Mouse (Mus musculus) lung, postnatal 25 days (tissue): ENCODE results near the gene Tspan9.
A peak's percentile ranks its signal among the peaks of the same experiment; 100 is the strongest.

Experiments used
- DNase-seq: peaks from one replicate; pipeline ENCODE4 v3.0.0; 2022; ENCODE audit warnings: low spot score

Tspan9 gene

DNA sequence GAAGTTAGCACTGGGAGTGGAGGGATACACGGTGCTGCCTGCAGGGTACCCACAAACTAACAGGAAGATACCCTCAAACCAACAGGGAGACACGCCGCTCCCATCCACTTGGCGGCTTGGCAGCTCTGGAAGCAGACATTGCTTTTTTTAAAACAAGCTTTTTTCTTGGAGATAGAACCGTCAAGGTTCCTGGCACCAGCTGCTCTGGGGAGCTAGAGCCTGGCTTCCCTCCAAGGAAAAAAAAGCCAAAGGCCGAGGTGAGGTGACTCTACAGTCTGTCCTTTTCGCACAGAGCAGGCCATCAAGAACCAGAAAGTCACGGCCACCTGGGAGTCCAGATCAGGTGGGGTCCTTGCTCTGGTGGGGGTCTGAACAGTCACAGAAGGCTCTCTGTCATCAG, 162.2 kb downstream of the Tspan9 start:
- DNase-seq, result no peak

DNA sequence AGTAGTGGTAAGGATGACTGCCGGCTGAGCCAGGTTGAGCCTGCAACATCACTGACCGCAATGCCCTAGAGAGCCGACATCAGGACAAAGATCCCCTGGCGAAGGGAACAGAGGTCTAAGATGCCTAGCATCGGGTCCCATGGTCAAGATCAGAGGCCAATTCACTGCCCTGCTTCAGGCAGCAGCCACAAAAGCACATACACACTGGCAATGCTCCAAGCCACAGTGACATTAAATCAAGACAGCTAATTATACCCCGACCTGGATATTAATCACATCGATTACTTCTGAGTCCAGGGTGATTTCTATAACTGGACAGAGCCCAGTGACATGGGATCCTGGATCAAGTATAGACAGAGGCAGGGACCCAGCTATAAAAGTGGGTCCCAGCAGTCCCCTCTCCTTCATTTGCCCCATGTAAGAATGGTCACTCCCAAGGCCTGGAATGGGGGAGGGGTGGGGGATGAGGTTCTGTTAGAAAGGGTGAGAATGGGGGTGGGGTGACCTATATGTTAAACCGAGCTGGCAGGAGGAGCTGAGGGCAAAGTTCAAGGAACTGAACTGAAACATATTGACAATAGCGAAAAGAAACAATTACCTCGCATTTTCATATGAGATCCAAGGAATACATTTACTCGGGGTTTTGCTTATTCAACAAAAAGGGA, 162.9 kb downstream of the Tspan9 start:
- DNase-seq, result no peak

DNA sequence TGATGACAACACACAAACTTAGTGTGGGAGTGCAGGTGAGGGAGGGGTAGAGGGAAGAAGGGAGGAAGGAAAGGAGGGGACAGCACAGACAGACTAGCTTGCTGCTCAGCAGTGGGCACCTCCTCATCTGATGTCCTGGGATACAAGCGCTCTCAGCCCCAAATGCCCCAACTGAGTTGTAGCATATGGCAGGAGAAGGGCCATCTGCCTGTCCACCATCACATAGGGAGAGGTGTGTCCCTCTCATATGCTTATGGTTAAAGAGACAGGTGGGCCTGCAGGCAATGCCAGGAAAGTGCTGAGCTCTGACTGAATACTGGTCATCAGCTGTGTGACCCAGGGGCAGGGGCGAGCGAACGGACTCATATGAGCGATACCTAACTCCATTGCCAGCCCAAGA, 163.6 kb downstream of the Tspan9 start:
- DNase-seq, result no peak

DNA sequence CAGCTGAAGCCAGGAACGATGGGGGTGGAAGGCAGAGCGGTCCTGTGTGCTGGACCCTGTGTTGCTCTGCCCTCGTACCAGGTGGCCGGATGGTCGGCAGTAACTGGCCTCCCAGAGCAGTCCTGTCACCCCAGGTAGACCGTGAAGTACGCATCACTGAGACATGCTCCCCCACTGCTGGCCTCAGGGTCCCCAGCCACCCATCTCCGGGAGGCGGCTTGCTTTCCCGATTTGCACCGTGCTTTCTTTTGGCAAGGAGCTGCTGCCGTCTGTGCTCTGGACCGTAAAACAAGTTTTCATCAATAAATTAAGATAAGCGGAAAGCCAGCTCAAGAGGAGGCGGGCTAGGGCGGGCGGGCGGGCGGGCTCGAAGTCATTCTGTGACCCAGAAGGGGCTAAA, 164.5 kb downstream of the Tspan9 start:
- no peak for DNase-seq

- DNase-seq, result no peak
Observed at GRCm38 (mm10) chr6:127976695-127977094, 166.7 kb downstream of the Tspan9 start.

DNA sequence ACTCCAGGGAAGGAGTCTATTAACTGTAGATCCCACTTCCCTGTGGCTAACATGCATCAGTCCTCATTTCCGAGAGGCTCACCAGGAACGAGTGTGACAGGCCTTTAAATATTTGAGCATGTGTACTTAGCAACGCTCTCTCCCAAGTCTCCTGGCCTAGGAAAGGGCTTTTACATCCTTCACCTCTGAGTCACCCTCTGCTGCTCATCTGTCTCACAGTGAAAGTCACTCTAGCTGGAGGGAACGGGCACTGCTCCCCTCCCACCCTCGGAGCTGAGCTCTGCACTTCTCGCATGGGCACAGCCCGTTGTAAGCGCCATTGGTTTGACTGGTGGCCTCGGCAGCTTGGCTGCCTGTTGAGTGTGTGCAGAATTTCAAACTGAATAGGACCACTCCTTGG, 169.4 kb downstream of the Tspan9 start:
- DNase-seq, result no peak

DNA sequence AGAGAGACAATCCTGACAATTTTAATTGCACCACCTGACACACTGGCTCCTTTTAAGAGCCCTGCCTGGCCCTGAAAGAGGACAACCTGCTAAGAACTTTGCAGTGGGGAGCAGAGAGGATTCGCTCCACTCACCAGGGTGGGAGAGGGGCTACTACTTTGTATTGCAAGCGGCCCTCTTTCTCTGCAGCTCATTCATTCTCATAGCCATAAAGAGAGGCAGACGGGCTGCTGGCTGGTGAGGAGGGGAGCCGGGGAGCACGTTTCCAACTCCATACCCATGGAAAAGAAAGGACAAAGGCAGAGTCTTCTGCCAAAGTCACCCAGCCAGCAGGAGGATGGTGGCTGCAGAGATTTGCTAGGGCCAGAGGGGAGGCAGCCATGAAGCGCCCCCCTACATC, 169.8 kb downstream of the Tspan9 start:
- no peak for DNase-seq

GRCm38 (mm10) chr6:127971931-127972330, 171.5 kb downstream of the Tspan9 start:
- DNase-seq, result no peak

DNA sequence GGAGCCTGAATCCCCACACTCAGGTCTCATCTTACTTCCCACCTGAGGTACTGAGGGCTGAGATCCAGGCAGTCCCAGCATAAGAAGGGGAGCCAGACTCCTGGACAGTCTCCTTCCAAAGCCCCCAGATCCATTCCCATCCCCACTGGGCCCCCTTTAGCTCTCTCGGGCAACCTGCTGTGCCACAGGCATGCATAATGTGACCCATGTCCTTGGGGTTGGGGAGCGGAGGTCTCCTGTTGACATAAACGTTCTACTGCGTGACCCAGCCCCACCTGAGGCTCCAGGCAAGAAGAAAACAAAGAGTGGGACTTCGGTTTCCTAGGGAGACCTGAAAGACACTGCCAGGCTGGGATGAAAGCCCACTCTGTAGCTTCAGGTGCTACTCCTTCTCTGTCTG, 172.5 kb downstream of the Tspan9 start:
- DNase-seq, result no peak

DNA sequence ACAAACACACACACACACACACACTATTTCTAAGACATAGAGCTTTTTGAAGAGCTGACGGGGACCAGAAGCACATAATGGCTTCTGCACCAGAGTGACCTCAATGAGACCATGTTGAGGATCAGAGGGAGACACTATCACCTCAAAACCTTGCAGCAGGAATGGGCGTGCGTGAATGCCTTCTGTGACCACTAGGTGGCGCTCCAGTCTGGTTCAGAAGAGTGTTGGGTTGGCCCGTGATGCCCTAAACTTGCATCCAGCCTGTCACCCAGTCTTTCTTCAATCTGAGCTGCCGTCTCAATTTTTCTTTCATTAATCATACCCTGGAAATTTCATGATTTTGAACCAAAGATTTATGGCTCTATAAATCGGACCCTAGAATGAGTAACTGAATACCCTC, 173.3 kb downstream of the Tspan9 start:
- DNase-seq, result peak; percentile 67

GRCm38 (mm10) chr6:127969709-127970108, 173.7 kb downstream of the Tspan9 start:
- DNase-seq, result no peak

DNA sequence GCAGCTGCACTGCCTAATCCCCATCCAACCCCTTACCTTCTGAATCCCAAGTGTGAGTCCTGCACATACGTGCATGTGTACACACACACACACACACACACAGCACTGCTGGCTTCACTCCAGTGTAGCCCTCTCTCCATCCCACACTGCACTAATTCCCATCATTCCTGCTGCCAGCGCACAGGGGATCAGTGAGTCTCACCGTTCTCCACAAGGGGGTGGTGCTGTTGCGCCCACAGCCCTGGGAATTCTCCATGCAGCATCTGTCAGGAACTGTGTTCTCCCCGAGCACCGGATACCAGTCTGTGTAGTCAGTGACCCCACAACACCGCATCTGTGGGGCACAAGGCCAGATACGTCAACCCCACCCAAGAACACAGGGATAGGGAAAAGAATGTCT, 177.9 kb downstream of the Tspan9 start:
- no peak for DNase-seq

- no peak for DNase-seq
Observed at GRCm38 (mm10) chr6:127960203-127960602, 183.2 kb downstream of the Tspan9 start.

GRCm38 (mm10) chr6:127956172-127956571, 187.2 kb downstream of the Tspan9 start:
- DNase-seq, result no peak

DNA sequence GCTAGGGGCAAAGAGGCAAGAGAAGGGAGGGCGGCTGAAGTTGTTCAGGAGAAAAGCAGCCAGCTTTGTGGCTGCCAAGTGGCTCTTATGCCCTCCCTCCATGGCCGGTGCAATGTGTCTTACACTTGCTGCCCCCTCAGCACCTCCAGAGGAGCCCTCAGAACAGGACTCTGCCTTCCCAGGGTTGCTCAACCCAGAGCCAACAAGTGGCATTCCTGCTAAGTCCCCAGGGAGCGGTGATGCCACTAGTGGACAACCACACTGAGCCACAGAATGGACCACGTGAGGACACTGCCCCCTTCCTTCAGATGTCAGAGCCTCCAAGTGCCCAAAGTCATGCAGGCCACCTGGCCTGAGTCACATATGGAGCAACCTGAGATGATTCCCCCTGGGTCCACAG, 190.3 kb downstream of the Tspan9 start:
- peak; percentile 54 for DNase-seq

DNA sequence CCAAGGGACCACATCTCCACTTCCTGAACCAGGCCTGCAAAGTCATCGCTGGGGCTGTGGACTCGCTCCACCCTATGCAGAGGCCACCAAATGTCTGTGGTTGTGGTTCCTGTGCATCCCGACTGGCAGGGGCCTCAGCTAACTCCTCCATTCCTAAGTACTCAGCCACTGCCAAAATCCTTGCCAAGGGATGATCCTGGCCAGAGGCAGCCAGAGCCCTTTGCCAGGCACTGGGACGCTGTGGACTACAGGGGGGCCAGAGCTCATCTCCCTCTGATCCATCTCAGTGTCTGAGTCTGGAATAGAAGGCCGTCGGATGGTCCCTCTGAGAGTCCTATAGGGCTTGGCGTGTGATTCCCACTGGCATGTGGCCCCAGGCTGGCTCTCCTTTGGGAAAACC, 193.5 kb downstream of the Tspan9 start:
- no peak for DNase-seq

- no peak for DNase-seq
Observed at GRCm38 (mm10) chr6:127948656-127949055, 194.7 kb downstream of the Tspan9 start.

DNA sequence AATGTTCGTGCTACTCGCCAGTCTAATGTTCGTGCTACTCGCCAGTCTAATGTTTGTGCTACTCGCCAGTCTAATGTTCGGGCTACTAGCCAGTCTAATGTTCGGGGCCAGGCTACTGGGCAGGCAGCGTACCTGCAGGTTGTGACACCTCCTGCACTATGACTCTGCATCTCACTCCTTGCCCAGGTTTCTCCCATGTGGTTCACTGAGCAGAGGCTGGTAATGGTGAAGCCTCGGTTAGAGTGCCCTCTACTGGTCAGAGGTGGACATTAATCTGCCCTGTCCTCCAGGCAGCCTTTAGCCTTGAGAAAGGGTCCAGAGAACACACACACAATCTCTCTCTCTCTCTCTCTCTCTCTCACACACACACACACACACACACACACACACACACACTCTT, 197.7 kb downstream of the Tspan9 start:
- peak; percentile 66 for DNase-seq

DNA sequence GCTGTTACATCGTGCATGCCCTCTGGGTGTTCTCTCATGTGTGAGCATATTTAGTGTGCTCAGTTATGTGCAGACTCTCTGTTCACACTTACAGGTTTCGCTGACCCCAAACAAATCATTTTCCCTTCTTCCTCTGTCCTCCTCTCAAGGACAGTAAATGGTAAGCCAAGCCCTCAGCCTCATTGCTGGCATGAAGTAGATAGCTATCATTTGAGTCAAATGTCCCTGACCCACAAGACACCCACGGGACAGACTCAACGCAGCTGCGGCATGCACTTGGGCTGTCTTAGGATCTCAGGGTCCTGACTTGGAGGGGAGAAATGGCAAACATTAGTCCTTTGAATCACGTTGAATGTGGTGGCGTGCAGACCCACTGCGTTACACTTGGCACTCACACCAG, 201.0 kb downstream of the Tspan9 start:
- DNase-seq, result no peak

DNA sequence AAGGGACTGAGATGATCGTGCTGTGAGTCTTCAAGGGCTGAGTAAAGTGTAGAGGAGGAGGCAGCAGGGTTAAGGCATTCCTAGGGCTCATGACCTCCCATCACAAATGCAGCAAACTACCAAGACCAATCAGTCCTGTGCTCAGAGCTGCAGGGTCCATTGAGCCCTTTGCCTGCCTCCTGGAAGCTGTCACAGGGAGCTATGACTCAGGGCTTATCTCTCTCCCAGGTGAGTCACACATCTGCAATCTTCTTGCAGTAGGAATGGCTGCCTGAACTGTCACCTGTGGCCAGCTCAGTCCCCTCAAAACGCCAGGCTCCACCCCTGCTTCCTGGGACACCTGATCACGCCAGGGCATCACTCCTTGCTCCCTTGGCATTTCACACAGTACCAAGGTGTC, 208.3 kb downstream of the Tspan9 start:
- no peak for DNase-seq

DNA sequence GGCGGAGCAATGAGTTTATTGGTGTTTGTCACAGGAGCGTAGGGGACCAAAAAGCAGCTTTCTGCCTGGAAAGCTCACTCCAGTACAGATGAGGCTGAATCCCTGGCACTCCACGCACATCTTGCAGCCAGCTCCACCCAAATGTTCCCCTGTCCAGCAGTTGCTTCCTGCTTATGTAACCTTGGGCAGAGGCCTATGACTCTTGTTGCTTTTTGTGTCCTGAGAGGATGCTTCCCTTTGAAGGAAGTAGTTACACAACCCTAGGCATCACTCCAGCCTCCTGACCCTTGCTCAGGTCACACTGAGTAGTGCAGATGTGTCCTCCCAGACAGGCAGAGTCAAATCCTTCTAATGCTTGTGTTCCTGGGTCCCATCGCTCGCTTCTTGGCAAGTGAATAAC, 209.6 kb downstream of the Tspan9 start:
- DNase-seq, result peak; percentile 68

- DNase-seq, result peak; percentile 51
Observed at GRCm38 (mm10) chr6:127932697-127933096, 210.7 kb downstream of the Tspan9 start.

DNA sequence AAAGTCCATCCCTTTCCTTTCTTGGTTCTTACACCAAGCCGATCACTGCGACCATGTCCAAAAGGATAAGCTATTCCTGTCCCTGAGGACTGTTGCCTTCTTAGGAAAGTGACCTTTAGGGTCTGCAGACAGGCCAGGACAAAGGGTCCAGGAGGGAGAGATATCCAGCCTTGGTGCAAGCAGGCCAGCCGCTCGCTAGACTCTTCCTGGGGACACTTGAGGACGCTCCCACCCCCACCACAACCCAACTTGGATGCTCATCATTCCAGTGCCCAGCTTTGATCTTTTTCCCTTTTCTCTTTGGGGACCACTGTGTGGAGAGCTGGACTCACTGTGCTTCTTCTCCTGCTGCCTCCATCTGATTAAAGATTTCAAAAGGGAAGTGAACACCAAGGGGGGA, 214.7 kb downstream of the Tspan9 start:
- DNase-seq, result no peak

DNA sequence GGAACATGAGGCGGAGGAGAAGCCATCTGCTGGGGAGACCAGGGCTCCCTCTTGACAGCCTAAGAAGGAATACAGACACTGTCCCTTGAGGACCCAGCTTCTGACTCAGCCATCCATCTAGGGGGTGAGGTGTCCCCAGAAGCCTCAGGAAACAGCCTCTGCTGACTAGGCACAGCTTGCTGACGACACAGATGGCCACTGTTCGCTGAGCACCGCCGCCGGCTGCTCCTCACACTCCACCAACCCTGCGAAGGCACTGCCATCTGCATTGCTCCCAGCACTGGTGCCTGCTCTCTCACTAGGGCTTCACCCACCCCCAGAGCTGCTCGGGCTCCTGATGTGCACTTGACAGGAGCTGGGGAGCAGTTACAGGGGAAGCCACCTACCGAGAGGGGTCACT, 217.5 kb downstream of the Tspan9 start:
- DNase-seq, result no peak

GRCm38 (mm10) chr6:127924750-127925149, 218.6 kb downstream of the Tspan9 start:
- DNase-seq, result no peak
